In the genomic region with DNA sequence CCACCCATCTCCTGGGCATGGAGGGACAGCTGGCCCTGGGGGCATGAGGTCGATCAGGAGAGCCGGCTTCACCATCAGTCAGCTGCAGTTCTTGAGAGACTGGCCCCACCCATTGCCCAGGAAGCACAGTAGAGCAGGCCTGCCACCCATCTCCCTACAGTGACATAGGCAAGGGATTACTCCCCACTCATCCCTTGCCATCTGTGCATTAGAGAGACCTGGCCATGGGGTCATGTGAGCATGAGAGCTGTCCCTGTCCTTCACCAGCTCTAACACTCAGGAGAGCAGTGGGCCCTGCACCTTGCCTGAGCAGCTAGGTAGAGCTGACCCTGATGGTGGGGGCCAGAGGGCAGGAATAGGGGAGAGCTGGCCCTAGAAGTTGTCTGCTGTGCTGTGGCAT, we compare ENCODE assay signal across 23 mouse cellular contexts. TPM values are rescaled to one million over a fixed set of nuclear protein-coding genes. Genes with fewer than 3 reads are reported as not detected.
"Had no signal": no experiment of that assay in that cellular context is flagged by ENCODE, and none has a peak within 500 bp of the region (broad histone marks: within the 10 kb centered on the region; RNA-seq: fewer than 3 reads in every experiment).

No protein-coding gene starts in this region.

- H3K27me3 ChIP-seq: limb, embryonic 13.5 days; midbrain, embryonic 12.5 days had no signal

- ATAC-seq: inflammation-experienced regulatory T-cells, adult 6 months; lung, postnatal 0 days had no signal

- H3K4me1 ChIP-seq: limb, embryonic 13.5 days; midbrain, embryonic 12.5 days had no signal

- H3K36me3 ChIP-seq: limb, embryonic 13.5 days; midbrain, embryonic 12.5 days had no signal

- H3K4me3 ChIP-seq: limb, embryonic 13.5 days; midbrain, embryonic 12.5 days; myocyte had no signal

- H3K9ac ChIP-seq: limb, embryonic 13.5 days; liver, embryonic 14.5 days; midbrain, embryonic 12.5 days had no signal

- H3K27ac ChIP-seq: limb, embryonic 13.5 days; liver, embryonic 14.5 days; midbrain, embryonic 12.5 days had no signal

- H3K4me2 ChIP-seq: limb, embryonic 13.5 days; midbrain, embryonic 12.5 days had no signal

- DNase-seq: kidney, adult 18-20 months; kidney, postnatal 14 days; left cerebral cortex, postnatal 4 days; lung, adult 18-20 months; lung, postnatal 4 days; right cerebral cortex, postnatal 4 days; spleen, adult 18-20 months; thymus, postnatal 25 days had no signal

- H3K9me3 ChIP-seq: limb, embryonic 13.5 days; midbrain, embryonic 12.5 days had no signal

RNA-seq across cellular contexts. Expression of gene Gm136, which starts 29.6 kb away (rescaled TPM):
- total RNA-seq: layer of hippocampus, adult 8-10 months; layer of hippocampus, postnatal 14 days; left cerebral cortex, adult 18-20 months; liver, adult 2 months; megakaryocyte, adult 5-6 weeks had no signal
- polyA plus RNA-seq: inflammation-experienced regulatory T-cells, adult 6 months; kidney, embryonic 14.5 days; large intestine, adult 2 months; limb, embryonic 13.5 days; liver, adult 2 months; liver, embryonic 14.5 days; lung, postnatal 0 days; midbrain, embryonic 12.5 days; myocyte; neural tube, embryonic 11.5 days; stomach, embryonic 14.5 days had no signal

RNA-seq across cellular contexts. Expression of gene Cfap206, which starts 55.6 kb away (rescaled TPM):
- total RNA-seq: liver, adult 2 months; megakaryocyte, adult 5-6 weeks had no signal
- polyA plus RNA-seq: inflammation-experienced regulatory T-cells, adult 6 months; large intestine, adult 2 months; liver, adult 2 months; liver, embryonic 14.5 days had no signal
